Mouse (Mus musculus): ENCODE data around the gene Ano4.

DNA sequence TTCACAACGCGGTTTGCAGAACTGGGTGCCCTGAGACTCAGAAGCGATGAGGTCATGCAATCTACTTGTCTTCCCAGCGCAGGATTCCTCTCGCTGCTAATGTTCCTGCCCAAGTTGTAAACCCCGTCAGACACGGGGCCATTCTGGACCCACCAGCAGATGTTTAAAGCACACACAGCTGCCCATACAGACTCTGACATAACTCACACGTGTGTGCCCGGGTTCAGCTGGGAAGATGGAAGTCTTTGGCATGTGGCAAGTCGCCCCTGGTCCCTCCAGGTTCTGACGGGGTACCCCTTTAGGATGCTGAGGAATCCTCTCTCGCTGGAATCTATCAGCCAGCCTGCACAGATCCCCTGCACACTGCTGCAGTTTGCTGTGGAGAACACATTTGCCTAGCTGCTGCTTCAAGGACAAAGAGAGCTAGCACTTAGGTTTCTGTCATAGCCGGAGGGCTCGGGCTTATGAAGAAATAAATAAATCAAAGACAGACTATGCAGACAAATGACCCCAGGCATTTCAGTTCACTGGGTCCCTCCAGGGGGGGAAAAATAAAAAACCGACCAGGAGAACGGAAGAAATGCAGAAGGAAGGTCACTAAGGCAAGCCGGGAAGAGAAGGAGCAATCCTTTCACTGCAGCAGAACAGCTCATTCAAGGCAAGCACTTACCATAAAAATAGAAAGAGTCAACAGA is 87.7 kb downstream of the Ano4 start:
- TF ChIP-seq CTCF (IDR thresholded peaks at IDR 0.05) (no peak), EP300 (IDR thresholded peaks at IDR 0.05; ENCODE audit: insufficient read depth, low read depth, low read length) (no peak)

Data from heart, adult 2 months (tissue).